Mouse (Mus musculus): ENCODE results near the gene Cd3e. TPM values are rescaled to one million over a fixed set of nuclear protein-coding genes. Genes with fewer than 3 reads are reported as not detected.

Cd3e gene
- polyA plus RNA-seq, 1 experiment from 2014 or later = not detected

DNA sequence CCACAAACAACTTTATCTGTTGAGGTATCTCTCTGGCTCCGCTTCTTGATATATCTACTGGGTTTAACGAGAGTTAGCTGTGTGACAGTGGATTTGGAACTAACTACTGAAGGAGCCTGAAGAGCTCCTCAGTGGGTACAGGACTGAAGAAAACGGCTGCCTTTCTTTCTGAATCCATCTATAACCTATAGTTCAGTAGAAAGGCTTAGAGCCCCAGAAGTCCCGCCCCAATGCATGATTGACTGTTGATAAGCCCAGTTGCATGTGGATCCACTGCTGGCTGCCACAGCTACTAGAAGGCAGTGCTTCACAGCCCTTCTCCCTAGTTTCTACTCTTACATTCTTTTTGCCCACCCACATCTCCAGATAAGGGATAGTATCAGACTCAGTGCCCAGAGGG lies 1.0 kb upstream of the Cd3e start:
- Histone ChIP-seq H3K9me3 (no peaks in the 10 kb centered on the region), H3K4me1 (no peaks in the 10 kb centered on the region), H3K9ac (no peak overlapping the region), H3K4me2 (replicated peaks) (no peak overlapping the region), H3K4me3 (no peak overlapping the region), H3K36me3 (no peaks in the 10 kb centered on the region), H3K27me3 (no peaks in the 10 kb centered on the region), H3K27ac (no peak overlapping the region)
- WGBS = 74% methylated on average over 4 of the region's 4 CpGs
- no peak for ATAC-seq (ENCODE audit: low FRiP score, low read depth)

DNA sequence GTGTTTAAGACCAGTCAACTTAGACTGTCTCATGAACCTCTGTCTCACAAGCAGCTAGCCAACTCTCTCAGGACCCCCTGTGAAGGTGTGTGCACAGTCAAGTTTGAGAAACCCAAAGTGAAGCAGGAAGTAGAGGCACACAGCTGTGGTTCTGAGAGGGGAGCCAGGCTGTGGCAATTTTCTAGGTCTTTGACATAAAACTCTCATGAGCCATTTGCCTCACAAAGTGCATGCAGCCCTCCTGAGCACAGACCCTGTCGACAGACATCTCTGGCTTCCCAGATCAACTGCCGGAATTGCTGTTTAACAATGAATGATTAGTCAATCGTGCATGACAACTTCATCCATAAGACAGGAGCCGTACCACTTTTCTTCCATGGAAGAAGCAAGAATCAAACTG lies 1.1 kb downstream of the Cd3e start:
- Histone ChIP-seq H3K27ac (no peak overlapping the region), H3K27me3 (no peaks in the 10 kb centered on the region), H3K9me3 (no peaks in the 10 kb centered on the region), H3K36me3 (no peaks in the 10 kb centered on the region), H3K4me3 (no peak overlapping the region), H3K9ac (no peak overlapping the region), H3K4me1 (no peaks in the 10 kb centered on the region), H3K4me2 (replicated peaks) (no peak overlapping the region)
- WGBS = 84% methylated on average over 4 of the region's 4 CpGs
- no peak for ATAC-seq (ENCODE audit: low FRiP score, low read depth)

DNA sequence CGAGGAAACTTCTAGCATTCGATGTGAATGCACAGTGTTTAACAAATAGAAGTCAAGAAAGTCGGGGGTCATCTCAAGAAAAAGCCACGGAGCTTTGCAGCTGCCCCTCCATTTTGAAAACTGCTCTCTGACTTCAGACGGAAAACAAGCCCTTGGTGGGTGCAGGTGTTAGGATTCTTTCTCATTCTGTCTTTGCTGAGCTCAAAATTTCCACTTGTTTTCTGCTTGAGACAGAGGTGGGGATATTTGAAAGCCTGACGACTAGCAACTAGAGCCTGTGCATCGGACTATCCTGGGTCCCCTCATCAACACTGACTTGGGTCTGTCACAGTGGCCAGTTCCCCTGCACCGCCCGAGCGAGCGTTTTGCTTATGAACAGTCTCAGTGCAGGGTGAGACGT lies 2.0 kb downstream of the Cd3e start:
- ATAC-seq (ENCODE audit: low FRiP score, low read depth) = no peak
- 74% methylated on average over 12 of the region's 12 CpGs for WGBS
- H3K4me2 ChIP-seq (replicated peaks) = no peak overlapping the region

DNA sequence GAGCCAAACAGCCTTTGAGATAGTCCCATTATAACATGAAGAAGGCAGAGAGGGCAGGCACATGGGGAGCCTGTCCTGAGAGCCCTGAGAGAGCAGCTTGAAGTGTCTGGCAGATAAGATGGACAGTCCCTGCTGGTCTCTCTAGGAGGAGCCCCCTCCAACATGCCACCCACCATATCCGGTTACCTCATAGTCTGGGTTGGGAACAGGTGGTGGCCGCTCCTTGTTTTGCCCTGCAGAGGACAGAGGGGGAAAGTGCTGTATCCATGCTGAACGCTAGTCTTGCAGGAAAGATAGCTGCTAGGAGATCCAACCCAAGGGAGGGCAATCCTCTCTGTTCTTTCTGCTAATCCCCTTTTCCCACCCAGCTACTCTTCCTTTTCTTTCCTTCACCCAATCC lies 9.2 kb downstream of the Cd3e start:
- WGBS = 64% methylated on average over 3 of the region's 3 CpGs
- Histone ChIP-seq H3K36me3 (no peaks in the 10 kb centered on the region), H3K4me3 (no peak overlapping the region), H3K4me2 (replicated peaks) (no peak overlapping the region), H3K27ac (no peak overlapping the region), H3K9ac (no peak overlapping the region), H3K4me1 (peaks cover 4% of the 10 kb centered on the region; the same call in 1 of the 2 replicates), H3K9me3 (no peaks in the 10 kb centered on the region), H3K27me3 (0 out of 2 replicates have a peak, but pooled peaks cover 3% of the 10 kb centered on the region)
- peak; percentile 90 for ATAC-seq (ENCODE audit: low FRiP score, low read depth)

More for the DNA sequence above, 2.0 kb downstream of the Cd3e start:
- H3K9ac ChIP-seq = no peak overlapping the region
- H3K36me3 ChIP-seq = no peaks in the 10 kb centered on the region
- H3K9me3 ChIP-seq = no peaks in the 10 kb centered on the region
- no peak overlapping the region for H3K27ac ChIP-seq
- H3K4me1 ChIP-seq = no peaks in the 10 kb centered on the region
- H3K4me3 ChIP-seq = no peak overlapping the region
- no peaks in the 10 kb centered on the region for H3K27me3 ChIP-seq

GRCm38 (mm10) chr9:44999776-45000175 lies 9.7 kb downstream of the Cd3e start:
- WGBS = 69% methylated on average over 5 of the region's 5 CpGs
- 0 out of 2 replicates have a peak, but pooled peaks cover 3% of the 10 kb centered on the region for H3K27me3 ChIP-seq
- H3K4me3 ChIP-seq = no peak overlapping the region
- H3K4me2 ChIP-seq (replicated peaks) = no peak overlapping the region
- H3K4me1 ChIP-seq = peaks cover 4% of the 10 kb centered on the region; the same call in 1 of the 2 replicates
- no peak overlapping the region for H3K9ac ChIP-seq
- H3K9me3 ChIP-seq = no peaks in the 10 kb centered on the region
- peak; percentile 48; the same call in 1 of the 2 replicates for ATAC-seq (ENCODE audit: low FRiP score, low read depth)
- no peaks in the 10 kb centered on the region for H3K36me3 ChIP-seq
- H3K27ac ChIP-seq = no peak overlapping the region

GRCm38 (mm10) chr9:44999171-44999570 lies 10.3 kb downstream of the Cd3e start:
- Histone ChIP-seq H3K4me3 (no peak overlapping the region), H3K9me3 (no peaks in the 10 kb centered on the region), H3K4me2 (replicated peaks) (no peak overlapping the region), H3K27me3 (0 out of 2 replicates have a peak, but pooled peaks cover 3% of the 10 kb centered on the region), H3K36me3 (no peaks in the 10 kb centered on the region), H3K27ac (no peak overlapping the region), H3K4me1 (peaks cover 4% of the 10 kb centered on the region; the same call in 1 of the 2 replicates), H3K9ac (no peak overlapping the region)
- 61% methylated on average over 6 of the region's 6 CpGs for WGBS
- ATAC-seq (ENCODE audit: low FRiP score, low read depth) = no peak

DNA sequence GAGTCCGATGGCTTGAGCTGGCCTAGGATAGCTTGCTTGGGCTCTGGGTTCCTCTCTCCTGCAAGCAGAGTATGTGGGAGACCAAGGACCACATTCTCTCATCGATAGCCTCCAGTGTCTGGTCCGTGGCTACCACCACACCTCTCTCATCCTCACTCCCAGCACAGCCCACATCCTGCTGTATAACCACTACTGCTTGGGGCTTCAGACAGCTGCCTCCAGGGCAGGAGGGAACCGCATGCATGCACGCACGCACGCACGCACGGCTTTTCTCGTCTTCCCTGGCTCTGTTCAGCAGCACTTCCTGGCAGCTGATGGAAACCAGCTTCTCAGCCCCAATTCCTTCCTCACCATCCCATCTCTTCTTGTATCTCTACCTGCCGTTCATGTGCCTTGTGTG lies 11.3 kb downstream of the Cd3e start:
- no peaks in the 10 kb centered on the region for H3K36me3 ChIP-seq
- H3K4me3 ChIP-seq = no peak overlapping the region
- no peaks in the 10 kb centered on the region for H3K9me3 ChIP-seq
- WGBS = 66% methylated on average over 11 of the region's 11 CpGs
- peak overlapping the region; percentile 26; the same call in 1 of the 2 replicates for H3K9ac ChIP-seq
- H3K4me1 ChIP-seq = peaks cover 4% of the 10 kb centered on the region; the same call in 1 of the 2 replicates
- 0 out of 2 replicates have a peak, but pooled peaks cover 3% of the 10 kb centered on the region for H3K27me3 ChIP-seq
- no peak overlapping the region for H3K27ac ChIP-seq
- ATAC-seq (ENCODE audit: low FRiP score, low read depth) = no peak
- no peak overlapping the region for H3K4me2 ChIP-seq (replicated peaks)

DNA sequence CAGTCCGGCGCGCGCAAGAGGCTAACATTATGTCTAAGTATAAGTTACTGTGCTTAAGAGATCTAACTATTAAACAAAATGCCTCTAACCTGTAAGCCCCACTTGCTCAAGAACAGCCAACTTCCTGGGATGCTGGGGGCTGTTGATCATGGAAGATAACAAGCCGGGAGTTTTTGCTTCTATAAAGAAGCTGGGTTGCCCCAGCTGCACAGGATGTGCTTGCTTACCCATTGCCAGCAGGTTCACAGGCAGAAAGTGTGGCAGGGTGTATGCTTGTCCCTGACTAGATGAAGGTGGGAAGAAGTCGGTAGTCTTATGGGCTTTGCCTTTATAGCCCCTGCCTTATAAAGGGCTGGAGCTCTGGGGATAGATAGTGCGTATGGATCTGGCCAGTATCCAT lies 12.8 kb downstream of the Cd3e start:
- H3K36me3 ChIP-seq = no peaks in the 10 kb centered on the region
- no peak overlapping the region for H3K9ac ChIP-seq
- peaks cover 4% of the 10 kb centered on the region; the same call in 1 of the 2 replicates for H3K4me1 ChIP-seq
- 95% methylated on average over 7 of the region's 7 CpGs for WGBS
- ATAC-seq (ENCODE audit: low FRiP score, low read depth) = no peak
- H3K27me3 ChIP-seq = 0 out of 2 replicates have a peak, but pooled peaks cover 3% of the 10 kb centered on the region
- H3K4me3 ChIP-seq = no peak overlapping the region
- no peaks in the 10 kb centered on the region for H3K9me3 ChIP-seq
- no peak overlapping the region for H3K4me2 ChIP-seq (replicated peaks)
- no peak overlapping the region for H3K27ac ChIP-seq

DNA sequence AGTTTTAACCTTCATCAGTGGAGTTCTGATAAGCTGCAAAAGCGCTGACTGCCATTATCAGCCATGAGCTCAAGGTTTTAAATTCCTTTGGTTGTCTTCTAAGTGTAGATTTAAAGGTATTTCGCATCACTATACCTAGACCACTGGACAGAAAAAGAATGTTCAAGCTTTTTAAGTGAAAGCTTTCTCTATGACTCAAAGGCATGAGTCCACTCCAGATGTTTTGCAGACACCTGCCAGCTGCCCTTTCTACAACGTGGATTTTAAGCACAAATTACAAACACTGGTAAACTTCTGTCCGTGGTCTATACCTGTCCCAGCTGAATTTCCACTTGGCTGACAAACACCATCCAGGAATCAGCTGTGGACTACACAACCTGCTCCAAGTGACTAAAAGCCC lies 14.5 kb downstream of the Cd3e start:
- no peak overlapping the region for H3K4me2 ChIP-seq (replicated peaks)
- ATAC-seq (ENCODE audit: low FRiP score, low read depth) = no peak
- H3K36me3 ChIP-seq = no peaks in the 10 kb centered on the region
- H3K4me3 ChIP-seq = no peak overlapping the region
- H3K27me3 ChIP-seq = 0 out of 2 replicates have a peak, but pooled peaks cover 3% of the 10 kb centered on the region
- H3K4me1 ChIP-seq = peaks cover 4% of the 10 kb centered on the region; the same call in 1 of the 2 replicates
- no peaks in the 10 kb centered on the region for H3K9me3 ChIP-seq
- H3K27ac ChIP-seq = no peak overlapping the region
- whole genome bisulfite sequencing = 69% methylated on average over 4 of the region's 4 CpGs
- H3K9ac ChIP-seq = no peak overlapping the region

- H3K4me3 ChIP-seq = no peak overlapping the region
- 85% methylated on average over 2 of the region's 2 CpGs for WGBS
These were observed 16.2 kb downstream of the Cd3e start for GRCm38 (mm10) chr9:44993268-44993667.

GRCm38 (mm10) chr9:44992271-44992670 lies 17.2 kb downstream of the Cd3e start:
- H3K27me3 ChIP-seq = no peaks in the 10 kb centered on the region
- no peaks in the 10 kb centered on the region for H3K4me1 ChIP-seq
- no peaks in the 10 kb centered on the region for H3K9me3 ChIP-seq
- H3K36me3 ChIP-seq = no peaks in the 10 kb centered on the region
- no peak overlapping the region for H3K27ac ChIP-seq
- no peak for ATAC-seq (ENCODE audit: low FRiP score, low read depth)
- no peak overlapping the region for H3K4me3 ChIP-seq
- H3K9ac ChIP-seq = no peak overlapping the region
- no peak overlapping the region for H3K4me2 ChIP-seq (replicated peaks)

More at GRCm38 (mm10) chr9:44993268-44993667, 16.2 kb downstream of the Cd3e start:
- Histone ChIP-seq H3K36me3 (no peaks in the 10 kb centered on the region), H3K27ac (no peak overlapping the region), H3K27me3 (0 out of 2 replicates have a peak, but pooled peaks cover under 1% of the 10 kb centered on the region), H3K9ac (no peak overlapping the region), H3K4me2 (replicated peaks) (no peak overlapping the region), H3K9me3 (no peaks in the 10 kb centered on the region), H3K4me1 (no peaks in the 10 kb centered on the region)
- no peak for ATAC-seq (ENCODE audit: low FRiP score, low read depth)

GRCm38 (mm10) chr9:44991821-44992220 lies 17.6 kb downstream of the Cd3e start:
- H3K27ac ChIP-seq = no peak overlapping the region
- no peak for ATAC-seq (ENCODE audit: low FRiP score, low read depth)
- WGBS = 78% methylated on average over 2 of the region's 2 CpGs

GRCm38 (mm10) chr9:44986976-44987375 lies 22.5 kb downstream of the Cd3e start:
- Histone ChIP-seq H3K27me3 (no peaks in the 10 kb centered on the region), H3K9me3 (no peaks in the 10 kb centered on the region), H3K27ac (no peak overlapping the region), H3K36me3 (no peaks in the 10 kb centered on the region), H3K4me3 (no peak overlapping the region), H3K4me1 (no peaks in the 10 kb centered on the region), H3K4me2 (replicated peaks) (no peak overlapping the region), H3K9ac (no peak overlapping the region)
- WGBS = 35% methylated on average over 5 of the region's 5 CpGs
- no peak for ATAC-seq (ENCODE audit: low FRiP score, low read depth)

More at GRCm38 (mm10) chr9:44991821-44992220, 17.6 kb downstream of the Cd3e start:
- Histone ChIP-seq H3K27me3 (no peaks in the 10 kb centered on the region), H3K4me1 (no peaks in the 10 kb centered on the region), H3K4me3 (no peak overlapping the region), H3K9me3 (no peaks in the 10 kb centered on the region), H3K36me3 (no peaks in the 10 kb centered on the region), H3K4me2 (replicated peaks) (no peak overlapping the region), H3K9ac (no peak overlapping the region)
